Mouse (Mus musculus) MEL (cell line): ENCODE results near the gene Hoxc6.

Source experiments
- CHD1 ChIP-seq: IDR thresholded peaks from 2 replicates; pipeline ENCODE4 v1.6.1; 2012; ENCODE audit warnings: low read depth, mild to moderate bottlenecking, inconsistent platforms, low read length, improper control_type of control experiment
- CHD2 ChIP-seq: IDR thresholded peaks from 2 replicates; pipeline ENCODE4 v1.6.1; 2011; ENCODE audit warnings: low read length, improper control_type of control experiment
- CTCF ChIP-seq, 3 experiments: IDR thresholded peaks in 2 of 3; conservative IDR thresholded peaks in 1 of 3; 2 replicates each; pipeline ENCODE4 v1.5.1; 2011 to 2012; ENCODE audit warnings: low read length in 3 of 3, low read depth in 2 of 3, mild to moderate bottlenecking in 2 of 3, improper control_type of control experiment in 1 of 3, inconsistent platforms in 1 of 3, mixed read lengths in 1 of 3, moderate library complexity in 1 of 3; ENCODE audit not compliant: control insufficient read depth in 1 of 3, insufficient read depth in 1 of 3, poor library complexity in 1 of 3, severe bottlenecking in 1 of 3
- E2F4 ChIP-seq: IDR thresholded peaks from 2 replicates; pipeline ENCODE4 v1.6.1; 2011; ENCODE audit warnings: low read depth, low read length, improper control_type of control experiment, borderline replicate concordance
- ETS1 ChIP-seq: IDR thresholded peaks from 2 replicates; pipeline ENCODE4 v1.6.1; 2012; ENCODE audit warnings: low read depth, mild to moderate bottlenecking, inconsistent platforms, low read length, improper control_type of control experiment, moderate library complexity
- POLR2A ChIP-seq, 2 experiments: IDR thresholded peaks; 2 replicates each; pipeline ENCODE4 v1.6.1; 2011 to 2012; ENCODE audit warnings: low read length in 2 of 2, mild to moderate bottlenecking in 2 of 2, control low read depth in 1 of 2, improper control_type of control experiment in 1 of 2, low read depth in 1 of 2, moderate library complexity in 1 of 2; ENCODE audit not compliant: control insufficient read depth in 1 of 2, insufficient read depth in 1 of 2, poor library complexity in 1 of 2
- SMC3 ChIP-seq: IDR thresholded peaks from 2 replicates; pipeline ENCODE4 v1.6.1; 2011; ENCODE audit warnings: low read depth, low read length, improper control_type of control experiment
- ZC3H11A ChIP-seq: IDR thresholded peaks from 2 replicates; pipeline ENCODE4 v1.6.1; 2012; ENCODE audit warnings: low read depth, mild to moderate bottlenecking, inconsistent platforms, low read length, improper control_type of control experiment
- ZKSCAN1 ChIP-seq: IDR thresholded peaks from 2 replicates; pipeline ENCODE4 v1.6.1; 2012; ENCODE audit warnings: low read depth, mild to moderate bottlenecking, inconsistent platforms, low read length, improper control_type of control experiment, moderate library complexity

DNA sequence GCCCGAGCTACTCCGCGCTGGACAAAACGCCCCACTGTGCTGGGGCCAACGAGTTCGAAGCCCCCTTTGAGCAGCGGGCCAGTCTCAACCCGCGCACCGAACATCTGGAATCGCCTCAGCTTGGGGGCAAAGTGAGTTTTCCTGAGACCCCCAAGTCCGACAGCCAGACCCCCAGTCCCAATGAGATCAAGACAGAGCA is 30.8 kb upstream of the Hoxc6 start, which contains the start of gene Hoxc5:
- TF ChIP-seq SMC3 = no peak
- TF ChIP-seq POLR2A (IDR thresholded peaks at IDR 0.05; ENCODE audit: control insufficient read depth in 1 of 2, insufficient read depth in 1 of 2, low read depth in 1 of 2, low read length in 2 of 2, poor library complexity in 1 of 2) = no peak; a peak in 1 of 4 replicates
- TF ChIP-seq CTCF (IDR thresholded peaks at IDR 0.05 in 2 of 3, conservative IDR thresholded peaks at IDR 0.05 in 1 of 3; ENCODE audit: control insufficient read depth in 1 of 3, insufficient read depth in 1 of 3, low read depth in 2 of 3, low read length in 3 of 3, poor library complexity in 1 of 3, severe bottlenecking in 1 of 3) = no peak
- no peak; the same call in 1 of the 2 replicates for TF ChIP-seq CHD1
- TF ChIP-seq ZKSCAN1 = no peak
- TF ChIP-seq E2F4 = no peak
- TF ChIP-seq ZC3H11A = no peak
- TF ChIP-seq CHD2 = no peak
- no peak for TF ChIP-seq ETS1
